Mouse (Mus musculus) right cerebral cortex, postnatal 36 days (tissue): ENCODE measurements around the gene Deaf1.
"Not testable (repeated sequence)": the region's sequence is repeated elsewhere in the genome, so short reads cannot be mapped to it uniquely, and the experiment has no call there.

ENCODE experiments used
- DNase-seq, 2 experiments: peaks; one replicate each; pipeline ENCODE4 v3.0.0; 2022; ENCODE audit warnings: low spot score in 2 of 2, mixed read lengths in 1 of 2

Deaf1 gene

DNA sequence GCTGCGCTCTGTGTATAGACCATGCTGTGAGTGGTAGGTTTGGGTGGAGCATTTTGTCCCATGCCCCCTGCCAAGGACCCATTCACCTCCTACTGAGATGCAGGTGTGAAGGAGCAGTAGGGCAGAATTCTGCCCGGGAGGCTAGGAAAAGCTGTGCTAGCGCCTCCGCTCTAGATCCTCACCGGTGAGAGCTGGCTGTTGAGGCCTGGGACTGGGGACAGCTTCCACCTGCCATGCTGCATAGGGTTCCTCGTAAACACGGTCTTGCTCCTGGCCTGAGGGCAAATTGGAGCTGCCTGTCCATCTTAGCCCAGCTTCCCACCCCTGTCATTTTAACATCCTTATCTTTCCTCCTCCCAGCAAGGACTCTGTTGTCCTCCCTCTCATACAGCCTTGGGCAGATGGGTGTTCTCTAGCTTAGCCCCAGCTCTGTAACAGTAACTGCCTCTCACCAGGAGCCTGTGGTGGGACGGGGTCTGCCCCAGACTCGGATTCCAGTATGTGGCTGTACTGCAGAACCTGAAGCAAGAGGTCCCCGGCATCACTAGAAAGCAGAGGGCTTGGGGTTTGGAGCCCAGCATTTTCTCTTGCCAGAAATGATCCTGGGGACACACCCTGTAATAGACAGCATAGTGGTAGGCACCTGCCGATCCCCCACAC, 63.3 kb downstream of the Deaf1 start:
- DNase-seq: no peak

DNA sequence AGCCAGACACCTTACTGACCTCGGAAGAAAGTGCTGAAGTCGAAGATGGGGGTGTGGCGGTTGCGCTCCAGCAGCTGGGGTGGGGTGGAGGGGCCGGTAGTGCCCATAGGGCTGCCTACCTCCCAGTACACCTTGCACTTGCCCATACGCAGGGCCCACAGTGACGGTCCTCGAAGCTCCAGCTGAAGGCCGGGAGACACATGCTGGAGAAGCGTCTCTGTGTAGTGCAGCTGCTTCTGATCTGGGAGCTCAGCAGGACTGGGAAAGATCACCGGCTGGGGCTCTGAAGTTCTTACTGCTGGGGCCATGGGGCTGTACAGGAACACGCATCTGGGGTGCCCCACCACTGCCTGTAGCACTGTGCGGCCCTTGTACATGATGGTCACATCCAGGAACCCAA, 63.9 kb downstream of the Deaf1 start:
- no peak for DNase-seq

DNA sequence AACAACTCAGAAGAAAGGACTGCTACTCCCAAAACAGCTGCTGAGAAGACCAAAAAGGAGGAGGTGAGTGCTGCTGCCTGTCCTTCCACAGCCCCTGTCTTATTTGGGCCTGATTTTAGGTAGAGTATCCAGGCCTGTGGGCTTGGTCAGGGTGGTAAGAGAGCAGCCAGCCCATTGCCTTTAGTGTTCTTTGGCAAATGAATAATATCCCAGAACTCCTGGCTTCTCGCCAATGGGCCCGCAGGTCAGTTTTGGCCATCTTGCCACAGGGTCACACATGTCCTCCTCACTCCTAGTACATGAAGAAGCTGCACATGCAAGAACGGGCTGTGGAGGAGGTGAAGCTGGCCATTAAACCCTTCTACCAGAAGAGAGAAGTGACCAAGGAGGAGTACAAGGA, 66.0 kb downstream of the Deaf1 start:
- DNase-seq: no peak

DNA sequence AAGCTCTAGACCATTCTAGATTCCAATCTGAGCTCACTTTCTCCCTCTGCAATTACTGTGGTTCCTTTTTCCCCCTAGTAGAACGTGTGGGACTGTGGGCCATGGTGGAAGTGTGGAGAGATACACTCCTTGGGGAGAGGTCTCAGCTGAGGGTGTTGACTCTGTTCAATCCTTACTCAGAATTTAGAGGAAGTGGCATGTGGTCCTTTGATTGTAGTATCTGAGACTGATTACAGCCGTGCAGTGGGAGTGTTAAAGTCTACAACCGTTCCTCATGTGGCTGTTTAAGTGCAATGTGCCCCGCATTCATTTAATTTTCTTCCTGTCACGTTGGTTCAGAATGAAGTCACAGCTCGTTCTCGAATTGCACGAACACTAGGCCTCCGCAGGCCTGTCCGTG, 71.3 kb downstream of the Deaf1 start:
- no peak for DNase-seq

- DNase-seq: not testable (repeated sequence)
These were observed 77.0 kb downstream of the Deaf1 start for GRCm38 (mm10) chr7:141250486-141250885.
